Mouse (Mus musculus) induced T-regulatory cell, adult 2 months (primary cell): ENCODE measurements around the gene Slc24a2.

ENCODE experiments used
- DNase-seq: peaks from one replicate; pipeline ENCODE4 v3.0.0-alpha.2; 2012; ENCODE audit warnings: low read depth

Slc24a2 gene

GRCm38 (mm10) chr4:86953519-86953918, 276.8 kb downstream of the Slc24a2 start:
- DNase-seq, result no peak

GRCm38 (mm10) chr4:86948794-86949193, 281.5 kb downstream of the Slc24a2 start:
- no peak for DNase-seq

- no peak for DNase-seq
Measured at GRCm38 (mm10) chr4:86943296-86943695, 287.0 kb downstream of the Slc24a2 start.

- no peak for DNase-seq
Measured at GRCm38 (mm10) chr4:86942656-86943055, 287.6 kb downstream of the Slc24a2 start.

GRCm38 (mm10) chr4:86936706-86937105, 293.6 kb downstream of the Slc24a2 start:
- DNase-seq, result no peak

GRCm38 (mm10) chr4:86936217-86936616, 294.1 kb downstream of the Slc24a2 start:
- DNase-seq, result no peak
